Mouse (Mus musculus): ENCODE data around the gene Rpl35a. TPM values are rescaled to one million over a fixed set of nuclear protein-coding genes. Genes with fewer than 3 reads are reported as not detected.

The Rpl35a gene
- polyA plus RNA-seq, 1 experiment from 2014 or later, result 892 TPM

GRCm38 (mm10) chr16:33072871-33073557, 16.8 kb downstream of the Rpl35a start:
- H3K4me1 ChIP-seq (replicated peaks), result peaks cover 13% of the 10 kb centered on the region; the same call in 1 of the 2 replicates
- H3K9ac ChIP-seq, result no peak overlapping the region
- no peak for DNase-seq
- H3K27me3 ChIP-seq, result no peaks in the 10 kb centered on the region
- H3K4me3 ChIP-seq (replicated peaks), result no peak overlapping the region
- H3K36me3 ChIP-seq, result peaks cover 8% of the 10 kb centered on the region; the same call in 1 of the 2 replicates
- WGBS (ENCODE audit: insufficient replicate concordance), result 69% methylated on average over 6 of the region's 6 CpGs
- H3K4me2 ChIP-seq, result no peak overlapping the region
- H3K27ac ChIP-seq, result no peak overlapping the region
- ATAC-seq (ENCODE audit: low read depth), result no peak
- no peaks in the 10 kb centered on the region for H3K9me3 ChIP-seq (replicated peaks)

DNA sequence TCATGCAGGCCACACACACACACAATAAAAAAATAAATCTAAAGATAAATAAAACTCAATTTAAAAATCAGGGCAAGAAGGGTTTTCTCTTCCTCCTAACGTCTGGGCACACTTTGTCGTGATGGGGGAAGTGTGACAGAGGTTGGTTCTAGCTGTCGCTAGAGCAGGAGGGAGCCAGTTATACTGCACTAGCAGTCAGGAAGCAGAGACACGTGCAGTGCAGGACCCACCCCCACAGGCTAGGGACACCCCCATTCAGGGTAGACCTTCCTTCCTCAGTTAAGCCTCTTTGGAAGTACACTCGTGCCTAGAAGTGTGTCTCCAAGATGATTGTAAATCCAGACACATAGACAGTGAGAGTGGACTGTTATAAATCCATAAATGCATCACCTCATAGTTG, 18.7 kb downstream of the Rpl35a start:
- no peak for ATAC-seq (ENCODE audit: low read depth)
- H3K27ac ChIP-seq, result no peak overlapping the region

DNA sequence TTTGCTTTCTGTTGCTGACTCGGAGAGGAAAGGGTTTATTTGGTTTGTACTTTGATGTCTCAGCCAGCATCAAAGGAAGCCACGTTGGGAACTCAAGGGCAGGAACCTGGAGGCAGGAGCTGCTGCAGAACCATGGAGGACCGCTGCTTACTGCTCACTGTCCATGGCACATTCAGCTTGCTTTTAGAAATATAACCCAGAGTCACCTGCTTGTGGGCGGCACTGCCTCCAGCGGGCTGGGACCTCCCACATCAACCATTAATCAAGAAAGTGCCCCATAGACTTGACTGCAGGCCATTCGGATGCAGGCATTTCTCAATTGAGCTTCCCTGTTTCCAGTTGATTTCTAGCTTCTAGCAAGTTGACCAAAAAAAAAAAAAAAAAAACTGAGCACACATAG, 19.8 kb downstream of the Rpl35a start:
- no peak overlapping the region for H3K4me2 ChIP-seq
- no peak overlapping the region for H3K9ac ChIP-seq
- DNase-seq, result no peak
- no peak overlapping the region for H3K4me3 ChIP-seq (replicated peaks)
- WGBS (ENCODE audit: insufficient replicate concordance), result 62% methylated on average over 6 of the region's 6 CpGs
- H3K9me3 ChIP-seq (replicated peaks), result no peaks in the 10 kb centered on the region
- no peak overlapping the region for H3K27ac ChIP-seq
- H3K36me3 ChIP-seq, result peaks cover 3% of the 10 kb centered on the region; the same call in 1 of the 2 replicates
- ATAC-seq (ENCODE audit: low read depth), result no peak
- H3K4me1 ChIP-seq (replicated peaks), result peaks cover 13% of the 10 kb centered on the region; the same call in 1 of the 2 replicates
- H3K27me3 ChIP-seq, result no peaks in the 10 kb centered on the region

More for the DNA sequence above, 18.7 kb downstream of the Rpl35a start:
- Histone ChIP-seq H3K9me3 (replicated peaks) (no peaks in the 10 kb centered on the region), H3K4me3 (replicated peaks) (no peak overlapping the region), H3K36me3 (peaks cover 8% of the 10 kb centered on the region; the same call in 1 of the 2 replicates), H3K27me3 (no peaks in the 10 kb centered on the region), H3K9ac (no peak overlapping the region), H3K4me1 (replicated peaks) (peaks cover 13% of the 10 kb centered on the region; the same call in 1 of the 2 replicates), H3K4me2 (no peak overlapping the region)
- 44% methylated on average over 5 of the region's 5 CpGs for WGBS (ENCODE audit: insufficient replicate concordance)
- no peak for DNase-seq

- Histone ChIP-seq H3K9me3 (replicated peaks) (no peaks in the 10 kb centered on the region), H3K27me3 (no peaks in the 10 kb centered on the region), H3K9ac (no peak overlapping the region), H3K27ac (no peak overlapping the region), H3K4me3 (replicated peaks) (no peak overlapping the region), H3K4me2 (no peak overlapping the region), H3K4me1 (replicated peaks) (peaks cover 13% of the 10 kb centered on the region; the same call in 1 of the 2 replicates), H3K36me3 (no peaks in the 10 kb centered on the region)
- DNase-seq (no peak), ATAC-seq (ENCODE audit: low read depth) (no peak)
- 56% methylated on average over 5 of the region's 5 CpGs for WGBS (ENCODE audit: insufficient replicate concordance)
These were observed 20.9 kb downstream of the Rpl35a start for GRCm38 (mm10) chr16:33077069-33077627.

DNA sequence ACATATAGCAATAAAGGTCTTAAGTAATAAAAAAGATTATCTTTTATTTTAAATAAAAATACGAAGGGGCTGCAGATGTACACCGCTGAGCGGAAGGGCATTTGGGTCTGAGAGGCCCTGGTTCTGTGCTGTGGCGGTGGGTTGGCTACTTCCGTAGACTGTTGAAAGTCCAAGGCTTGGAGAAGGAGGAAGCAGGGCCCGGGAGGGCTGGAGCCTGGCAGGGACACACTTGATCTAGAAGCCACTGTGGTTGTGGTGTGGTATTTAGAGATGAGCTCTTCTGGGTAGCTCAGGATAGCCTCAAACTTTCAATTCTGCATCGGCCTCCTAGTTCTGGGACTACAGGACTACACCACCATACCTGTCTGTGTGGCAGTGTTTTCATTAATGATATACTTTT, 23.8 kb downstream of the Rpl35a start:
- no peaks in the 10 kb centered on the region for H3K27me3 ChIP-seq
- no peak overlapping the region for H3K4me3 ChIP-seq (replicated peaks)
- no peak overlapping the region for H3K9ac ChIP-seq
- DNase-seq (no peak), ATAC-seq (ENCODE audit: low read depth) (no peak)
- 79% methylated on average over 7 of the region's 7 CpGs for WGBS (ENCODE audit: insufficient replicate concordance)
- no peaks in the 10 kb centered on the region for H3K9me3 ChIP-seq (replicated peaks)
- no peak overlapping the region for H3K27ac ChIP-seq
- H3K36me3 ChIP-seq, result 0 out of 2 replicates have a peak, but pooled peaks cover 2% of the 10 kb centered on the region
- H3K4me1 ChIP-seq (replicated peaks), result 0 out of 2 replicates have a peak, but pooled peaks cover 4% of the 10 kb centered on the region
- H3K4me2 ChIP-seq, result no peak overlapping the region

DNA sequence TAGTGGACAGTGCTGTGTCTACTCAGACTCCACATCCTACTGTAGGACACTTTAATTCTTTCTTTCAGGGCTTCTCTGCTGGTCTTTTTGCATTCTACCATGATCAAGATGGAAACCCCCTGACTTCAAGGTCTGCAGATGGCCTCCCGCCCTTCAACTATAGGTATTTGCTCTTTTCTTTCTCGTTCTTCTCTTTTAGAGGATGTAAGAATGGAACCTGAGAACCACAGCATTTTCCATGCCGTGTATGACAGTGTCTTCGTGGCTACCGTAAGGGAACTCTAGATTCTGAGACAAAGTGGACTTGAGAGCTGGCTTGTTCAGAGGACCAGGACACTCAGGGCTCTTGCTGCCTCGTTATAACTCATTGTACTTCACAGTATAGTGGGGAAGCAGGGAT, 26.7 kb downstream of the Rpl35a start:
- Histone ChIP-seq H3K4me3 (replicated peaks) (no peak overlapping the region), H3K9ac (no peak overlapping the region), H3K4me1 (replicated peaks) (no peaks in the 10 kb centered on the region), H3K4me2 (no peak overlapping the region), H3K27ac (no peak overlapping the region), H3K27me3 (no peaks in the 10 kb centered on the region), H3K9me3 (replicated peaks) (no peaks in the 10 kb centered on the region), H3K36me3 (0 out of 2 replicates have a peak, but pooled peaks cover 2% of the 10 kb centered on the region)
- DNase-seq (no peak), ATAC-seq (ENCODE audit: low read depth) (no peak)
- 74% methylated on average over 6 of the region's 6 CpGs for WGBS (ENCODE audit: insufficient replicate concordance)

GRCm38 (mm10) chr16:33083996-33084395, 27.7 kb downstream of the Rpl35a start:
- DNase-seq (no peak), ATAC-seq (ENCODE audit: low read depth) (no peak)
- H3K9ac ChIP-seq, result no peak overlapping the region
- H3K4me1 ChIP-seq (replicated peaks), result no peaks in the 10 kb centered on the region
- 82% methylated on average over 2 of the region's 2 CpGs for WGBS (ENCODE audit: insufficient replicate concordance)
- 0 out of 2 replicates have a peak, but pooled peaks cover 6% of the 10 kb centered on the region for H3K36me3 ChIP-seq
- no peak overlapping the region for H3K4me3 ChIP-seq (replicated peaks)
- H3K9me3 ChIP-seq (replicated peaks), result no peaks in the 10 kb centered on the region
- H3K27me3 ChIP-seq, result no peaks in the 10 kb centered on the region
- H3K27ac ChIP-seq, result no peak overlapping the region
- H3K4me2 ChIP-seq, result no peak overlapping the region

- DNase-seq (no peak), ATAC-seq (ENCODE audit: low read depth) (no peak)
- no peaks in the 10 kb centered on the region for H3K9me3 ChIP-seq (replicated peaks)
- H3K4me3 ChIP-seq (replicated peaks), result no peak overlapping the region
- H3K4me2 ChIP-seq, result no peak overlapping the region
- WGBS (ENCODE audit: insufficient replicate concordance), result 63% methylated on average over 8 of the region's 8 CpGs
- H3K4me1 ChIP-seq (replicated peaks), result no peaks in the 10 kb centered on the region
- 0 out of 2 replicates have a peak, but pooled peaks cover 6% of the 10 kb centered on the region for H3K36me3 ChIP-seq
- H3K27ac ChIP-seq, result no peak overlapping the region
- no peak overlapping the region for H3K9ac ChIP-seq
- H3K27me3 ChIP-seq, result no peaks in the 10 kb centered on the region
These were observed 29.4 kb downstream of the Rpl35a start for GRCm38 (mm10) chr16:33085666-33086065.

MicroRNAs within 50 kb of the gene (microRNA counts, 519-probe panel; counts per million panel counts)
- microRNA mmu-miR-1947, result 114 counts per million

Small RNA genes lying within 50 kb of the gene (microRNA-seq; reads per million reads assigned to microRNA genes)
- gene Gm22231 (not detected), gene Mir1947 (9.1 reads per million, percentile 20 among the genes with 10 or more reads in this experiment)

Other genes with a start within 250 kb of the Rpl35a start
- gene Smbd1, start 246.0 kb upstream of the Rpl35a start, polyA plus RNA-seq (2015; fragmentation: Nextera tagmentation; extraction: Ambion mirVana), result not detected in 2 replicates
- 34.0 and 42.4 TPM in 2 replicates for gene Fyttd1, start 179.0 kb upstream of the Rpl35a start, polyA plus RNA-seq (2015; fragmentation: Nextera tagmentation; extraction: Ambion mirVana)
- gene Rubcn, start 178.7 kb upstream of the Rpl35a start, polyA plus RNA-seq (2015; fragmentation: Nextera tagmentation; extraction: Ambion mirVana), result 4.3 and 5.2 TPM in 2 replicates
- 6.2 and 6.7 TPM in 2 replicates for gene Lrch3, start 142.4 kb upstream of the Rpl35a start, polyA plus RNA-seq (2015; fragmentation: Nextera tagmentation; extraction: Ambion mirVana)
- 0.82 and 0.97 TPM in 2 replicates for gene Iqcg, start 235 bp upstream of the Rpl35a start, polyA plus RNA-seq (2015; fragmentation: Nextera tagmentation; extraction: Ambion mirVana)
- gene Lmln, start 6.1 kb downstream of the Rpl35a start, polyA plus RNA-seq (2015; fragmentation: Nextera tagmentation; extraction: Ambion mirVana), result 0.43 and 0.71 TPM in 2 replicates
- gene Osbpl11, start 128.6 kb downstream of the Rpl35a start, polyA plus RNA-seq (2015; fragmentation: Nextera tagmentation; extraction: Ambion mirVana), result 5.2 and 5.8 TPM in 2 replicates
- gene Snx4, start 195.0 kb downstream of the Rpl35a start, polyA plus RNA-seq (2015; fragmentation: Nextera tagmentation; extraction: Ambion mirVana), result 25.8 and 31.7 TPM in 2 replicates

All from liver, embryonic 13.5 days (tissue).